Mouse (Mus musculus) G1E (cell line): ENCODE measurements around the gene Rab2b. TPM values are rescaled to one million over a fixed set of nuclear protein-coding genes. Genes with fewer than 3 reads are reported as not detected.

Source experiments
- ATAC-seq: 2 replicates; pipeline ENCODE4 v1.8.0; 2016; ENCODE audit warnings: mild to moderate bottlenecking; ENCODE audit not compliant: insufficient number of reproducible peaks, poor library complexity, low FRiP score, severe bottlenecking; ENCODE audit errors: extremely low read depth
- DNase-seq: peaks from one replicate; pipeline ENCODE4 v3.0.0; 2012; ENCODE audit warnings: low spot score
- H3K27me3 ChIP-seq: 2 replicates; pipeline ENCODE4 v1.6.1; 2012; ENCODE audit warnings: mild to moderate bottlenecking, low read length, inconsistent platforms; ENCODE audit not compliant: insufficient read depth
- H3K36me3 ChIP-seq: replicated peaks from 2 replicates; pipeline ENCODE3; 2012; ENCODE audit warnings: mild to moderate bottlenecking, inconsistent platforms
- H3K4me1 ChIP-seq: 2 replicates; pipeline ENCODE4 v1.6.1; 2012; ENCODE audit warnings: low read depth, low read length, inconsistent platforms, mixed read lengths; ENCODE audit not compliant: insufficient read depth
- H3K4me3 ChIP-seq: 2 replicates; pipeline ENCODE4 v1.5.1; 2012; ENCODE audit warnings: low read depth, mild to moderate bottlenecking, inconsistent platforms, low read length, moderate library complexity, mixed read lengths
- H3K9me3 ChIP-seq: replicated peaks from 2 replicates; pipeline ENCODE4 v1.6.1; 2012; ENCODE audit warnings: inconsistent platforms
- CTCF ChIP-seq: IDR thresholded peaks from 2 replicates; pipeline ENCODE4 v1.5.1; 2012; ENCODE audit warnings: low read depth, low read length, inconsistent platforms, mixed read lengths
- GATA1 ChIP-seq: IDR thresholded peaks from 2 replicates; pipeline ENCODE4 v1.6.1; 2012; ENCODE audit warnings: borderline replicate concordance, low read length, inconsistent platforms, mixed read lengths
- GATA2 ChIP-seq: IDR thresholded peaks from 2 replicates; pipeline ENCODE4 v1.6.1; 2012; ENCODE audit warnings: low read depth, low read length, inconsistent platforms, borderline replicate concordance
- POLR2AphosphoS5 ChIP-seq: IDR thresholded peaks from 2 replicates; pipeline ENCODE4 v1.6.1; 2012; ENCODE audit warnings: low read depth, low read length, inconsistent platforms; ENCODE audit not compliant: insufficient replicate concordance
- TAL1 ChIP-seq: conservative IDR thresholded peaks from 2 replicates; pipeline ENCODE4 v1.6.1; 2012; ENCODE audit warnings: low read depth, low read length, inconsistent platforms, mixed read lengths
- polyA plus RNA-seq: library from polyadenylated mRNA; stranded (reverse); fragments of >175 nt; gene quantifications from 2 replicates; pipeline ENCODE4 v1.2.3, GENCODE M21; 2012
- total RNA-seq, 2 experiments: library from RNA; stranded (forward) in 1 of 2; stranded (reverse) in 1 of 2; fragments of 200-1000 nt in 1 of 2; fragments of >200 nt in 1 of 2; fragmentation: Nextera tagmentation in 1 of 2; gene quantifications; 2 replicates each; pipeline ENCODE4 v1.2.3; 2014 to 2017

Rab2b gene
- 31.2 and 33.2 TPM in 2 replicates for total RNA-seq (2014; fragmentation: Nextera tagmentation)
- total RNA-seq (2017) = 13.8 and 14.9 TPM in 2 replicates
- 0.62 and 0.91 TPM in 2 replicates for polyA plus RNA-seq

- H3K36me3 ChIP-seq = peaks cover 41% of the 10 kb centered on the region
- peak; percentile 97 for ATAC-seq
- TF ChIP-seq POLR2AphosphoS5 (no peak), CTCF (peak; percentile 80; the same call in 1 of the 2 replicates)
These were observed at the start of gene Rab2b, which contains the start of gene Tox4 for GRCm38 (mm10) chr14:52278932-52279746. Rab2b (minus strand) TSS chr14:52279545. Tox4 (plus strand) TSS chr14:52279146.

GRCm38 (mm10) chr14:52327910-52328812 is 48.8 kb upstream of the Rab2b start, which contains the start of gene Sall2:
Sall2 (minus strand) TSS chr14:52328762.
- Histone ChIP-seq H3K4me3 (no peak within 1 kb of the TSS), H3K36me3 (no peaks in the 10 kb centered on the region), H3K27me3 (peaks cover 63% of the 10 kb centered on the region), H3K9me3 (no peaks in the 10 kb centered on the region), H3K4me1 (no peaks in the 10 kb centered on the region)
- DNase-seq (no peak), ATAC-seq (no peak)
- TF ChIP-seq POLR2AphosphoS5 (no peak), GATA2 (no peak), CTCF (no peak), GATA1 (no peak), TAL1 (no peak)

More at GRCm38 (mm10) chr14:52278932-52279746, at the start of gene Rab2b, which contains the start of gene Tox4:
- Histone ChIP-seq H3K4me1 (peaks cover 29% of the 10 kb centered on the region), H3K9me3 (no peaks in the 10 kb centered on the region), H3K27me3 (no peaks in the 10 kb centered on the region), H3K4me3 (peak within 1 kb of the TSS; percentile 86)
- peak; percentile 95 for DNase-seq

- Histone ChIP-seq H3K4me1 (no peaks in the 10 kb centered on the region), H3K9me3 (no peaks in the 10 kb centered on the region), H3K36me3 (no peaks in the 10 kb centered on the region), H3K27me3 (peaks cover 68% of the 10 kb centered on the region), H3K4me3 (no peak overlapping the region)
- no peak for TF ChIP-seq GATA2
- no peak for TF ChIP-seq GATA1
- TF ChIP-seq TAL1 = no peak
- no peak for TF ChIP-seq POLR2AphosphoS5
- no peak for TF ChIP-seq CTCF
- DNase-seq (no peak), ATAC-seq (no peak)
These were observed 48.1 kb upstream of the Rab2b start for GRCm38 (mm10) chr14:52327375-52327901.

- TF ChIP-seq TAL1 (no peak), GATA1 (no peak), CTCF (no peak), GATA2 (no peak), POLR2AphosphoS5 (no peak)
- H3K9me3 ChIP-seq = no peaks in the 10 kb centered on the region
- no peak overlapping the region for H3K4me3 ChIP-seq
- peaks cover 68% of the 10 kb centered on the region for H3K27me3 ChIP-seq
- ATAC-seq = no peak
- no peaks in the 10 kb centered on the region for H3K4me1 ChIP-seq
- no peaks in the 10 kb centered on the region for H3K36me3 ChIP-seq
- no peak for DNase-seq
These were observed 46.5 kb upstream of the Rab2b start for GRCm38 (mm10) chr14:52325890-52326289.

- Histone ChIP-seq H3K4me3 (no peak overlapping the region), H3K27me3 (peaks cover 53% of the 10 kb centered on the region), H3K9me3 (no peaks in the 10 kb centered on the region; the same call in 1 of the 2 replicates), H3K4me1 (peaks cover 20% of the 10 kb centered on the region), H3K36me3 (peaks cover 6% of the 10 kb centered on the region)
- ATAC-seq = no peak
- no peak for DNase-seq
- TF ChIP-seq POLR2AphosphoS5 (no peak), TAL1 (no peak), CTCF (no peak), GATA1 (no peak), GATA2 (no peak)
These were observed 40.0 kb upstream of the Rab2b start for GRCm38 (mm10) chr14:52319361-52319760.
